Mouse (Mus musculus) MEL (cell line): ENCODE data around the gene Gm15155.

Source experiments
- CTCF ChIP-seq, 3 experiments: IDR thresholded peaks in 2 of 3; conservative IDR thresholded peaks in 1 of 3; 2 replicates each; pipeline ENCODE4 v1.5.1; 2011 to 2012; ENCODE audit warnings: low read length in 3 of 3, low read depth in 2 of 3, mild to moderate bottlenecking in 2 of 3, improper control_type of control experiment in 1 of 3, inconsistent platforms in 1 of 3, mixed read lengths in 1 of 3, moderate library complexity in 1 of 3; ENCODE audit not compliant: control insufficient read depth in 1 of 3, insufficient read depth in 1 of 3, poor library complexity in 1 of 3, severe bottlenecking in 1 of 3
- EP300 ChIP-seq, 2 experiments: IDR thresholded peaks; 2 replicates each; pipeline ENCODE4 v1.6.1; 2011; ENCODE audit warnings: improper control_type of control experiment in 2 of 2, low read length in 2 of 2, low read depth in 1 of 2, mild to moderate bottlenecking in 1 of 2
- GATA1 ChIP-seq: IDR thresholded peaks from 2 replicates; pipeline ENCODE4 v1.6.1; 2011; ENCODE audit warnings: low read depth, low read length, improper control_type of control experiment
- MAX ChIP-seq: IDR thresholded peaks from 2 replicates; pipeline ENCODE4 v1.6.1; 2011; ENCODE audit warnings: low read length, improper control_type of control experiment
- POLR2AphosphoS2 ChIP-seq: IDR thresholded peaks from 2 replicates; pipeline ENCODE4 v1.6.1; 2011; ENCODE audit warnings: low read length, improper control_type of control experiment
- TBP ChIP-seq: IDR thresholded peaks from 2 replicates; pipeline ENCODE4 v1.8.0; 2011; ENCODE audit warnings: low read depth, low read length, improper control_type of control experiment

GRCm38 (mm10) chrX:156155776-156156175 lies 531.2 kb downstream of the Gm15155 start:
- no peak for TF ChIP-seq TBP
- TF ChIP-seq CTCF (IDR thresholded peaks at IDR 0.05 in 2 of 3, conservative IDR thresholded peaks at IDR 0.05 in 1 of 3; ENCODE audit: control insufficient read depth in 1 of 3, insufficient read depth in 1 of 3, low read depth in 2 of 3, low read length in 3 of 3, poor library complexity in 1 of 3, severe bottlenecking in 1 of 3) = no peak
- no peak for TF ChIP-seq POLR2AphosphoS2
- TF ChIP-seq EP300 (IDR thresholded peaks at IDR 0.05; ENCODE audit: low read depth in 1 of 2, low read length in 2 of 2) = no peak
- no peak for TF ChIP-seq GATA1
- no peak for TF ChIP-seq MAX
